Mouse (Mus musculus) limb, embryonic 10.5 days (tissue): ENCODE measurements around the gene Cep41. TPM values are rescaled to one million over a fixed set of nuclear protein-coding genes. Genes with fewer than 3 reads are reported as not detected.
A peak's percentile ranks its signal among the peaks of the same experiment; 100 is the strongest.

Experiments
- DNase-seq: peaks from one replicate; pipeline ENCODE4 v3.0.0-alpha.2; 2017; ENCODE audit warnings: low spot score
- H3K27ac ChIP-seq: fragments of 300-500 bp; sonication (generic); 2 replicates; pipeline ENCODE4 v1.5.1; 2016; ENCODE audit warnings: mild to moderate bottlenecking
- H3K27me3 ChIP-seq: fragments of 300-500 bp; sonication (generic); 2 replicates; pipeline ENCODE4 v1.6.1; 2016; ENCODE audit warnings: low read depth, mild to moderate bottlenecking; ENCODE audit not compliant: poor library complexity, severe bottlenecking
- H3K36me3 ChIP-seq: fragments of 300-500 bp; sonication (generic); 2 replicates; pipeline ENCODE4 v1.6.1; 2016; ENCODE audit warnings: mild to moderate bottlenecking, moderate library complexity
- H3K4me1 ChIP-seq: fragments of 300-500 bp; sonication (generic); 2 replicates; pipeline ENCODE4 v1.6.1; 2016
- H3K4me3 ChIP-seq: fragments of 300-500 bp; sonication (generic); 2 replicates; pipeline ENCODE4 v1.5.1; 2016; ENCODE audit warnings: mild to moderate bottlenecking, moderate library complexity
- H3K9me3 ChIP-seq: fragments of 300-500 bp; sonication (generic); replicated peaks from 2 replicates; pipeline ENCODE4 v1.6.1; 2016; ENCODE audit warnings: mild to moderate bottlenecking
- WGBS: fragments of 180-500 bp; shearing (Covaris S2); methylation state at CpG from one replicate; pipeline ENCODE4 v1.1.7; 2016; 5-methylcytosine and 5-hydroxymethylcytosine counted together
- polyA plus RNA-seq: library from polyadenylated mRNA; unstranded; fragments of >200 nt; fragmentation: Nextera tagmentation; extraction: Ambion mirVana; gene quantifications from 2 replicates; pipeline ENCODE4 v1.2.1, GENCODE M21; 2016

Gene Cep41
- polyA plus RNA-seq, 1 experiment from 2014 or later: 33.1 TPM

DNA sequence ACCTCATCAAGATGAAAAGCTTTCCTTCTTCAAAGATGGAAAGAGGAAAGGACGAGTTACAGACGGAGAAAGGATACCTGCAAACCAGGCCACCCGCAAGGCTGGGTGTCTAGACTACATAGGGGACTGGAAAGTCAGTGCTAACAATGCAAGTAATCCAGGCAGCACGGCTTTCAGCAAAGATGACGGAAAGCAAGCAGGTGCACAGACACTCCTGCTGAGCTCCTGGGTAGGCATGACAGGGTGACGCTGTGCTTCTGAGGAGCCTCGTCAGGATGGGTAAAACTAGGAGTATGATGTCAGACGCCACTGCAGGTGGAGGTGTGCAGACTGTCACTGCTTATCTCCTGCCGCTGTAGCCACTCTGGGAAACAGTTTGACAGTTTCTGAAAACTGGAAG is 16.0 kb downstream of the Cep41 start:
- Histone ChIP-seq H3K27ac (peak overlapping the region; percentile 71), H3K9me3 (no peaks in the 10 kb centered on the region), H3K27me3 (no peaks in the 10 kb centered on the region), H3K4me3 (no peak overlapping the region), H3K4me1 (peaks cover 84% of the 10 kb centered on the region), H3K36me3 (peaks cover 18% of the 10 kb centered on the region)
- 79% methylated on average over 9 of the region's 9 CpGs for WGBS
- DNase-seq: no peak

DNA sequence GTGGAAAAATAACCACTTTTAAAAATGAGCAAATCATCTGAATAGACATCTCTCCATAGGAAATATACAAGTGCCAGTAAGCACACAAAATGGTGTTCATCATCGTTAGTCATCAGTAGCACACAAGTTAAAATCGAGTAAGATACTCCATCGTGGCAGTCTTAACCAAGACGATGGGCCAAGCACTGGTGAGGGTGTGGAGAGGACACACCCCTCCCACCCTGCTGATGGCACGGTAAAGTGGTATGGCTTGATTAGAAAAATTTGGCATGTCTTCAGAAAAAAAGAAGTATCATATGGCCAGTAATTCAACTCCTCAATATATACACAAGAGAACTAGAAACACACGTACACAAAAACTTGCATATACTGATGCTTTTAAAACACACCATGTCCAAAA is 17.0 kb downstream of the Cep41 start:
- WGBS: 89% methylated on average over 6 of the region's 6 CpGs
- Histone ChIP-seq H3K27me3 (no peaks in the 10 kb centered on the region), H3K4me1 (peaks cover 85% of the 10 kb centered on the region), H3K36me3 (peaks cover 20% of the 10 kb centered on the region), H3K9me3 (no peaks in the 10 kb centered on the region), H3K4me3 (no peak overlapping the region), H3K27ac (peak overlapping the region; percentile 97; the same call in 1 of the 2 replicates)
- DNase-seq: no peak

DNA sequence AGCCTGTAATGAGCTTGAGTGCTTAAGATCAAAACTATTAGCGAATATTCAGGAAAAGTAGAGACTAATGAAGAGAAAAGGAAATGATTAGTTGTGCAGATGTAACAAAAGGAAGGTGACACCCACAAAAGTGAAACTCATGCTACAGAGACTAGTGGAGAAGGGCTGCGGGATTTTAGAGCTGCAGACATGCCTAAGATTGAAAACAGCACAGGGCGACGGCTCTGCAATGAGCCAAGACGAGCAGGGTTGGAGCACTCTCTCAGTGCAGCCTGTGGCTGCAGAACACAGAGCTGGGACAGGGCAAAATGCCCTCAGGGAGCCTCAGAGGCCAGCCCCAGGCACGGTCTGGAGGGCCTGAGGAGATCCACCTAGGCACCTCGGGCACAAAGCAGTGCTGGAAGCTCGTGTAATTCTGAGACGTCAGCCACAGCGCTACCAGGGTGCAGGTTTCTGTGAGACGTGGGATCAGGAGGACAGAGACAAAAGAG is 18.2 kb downstream of the Cep41 start:
- Histone ChIP-seq H3K27ac (peak overlapping the region; percentile 97), H3K4me1 (peaks cover 85% of the 10 kb centered on the region), H3K4me3 (no peak overlapping the region), H3K36me3 (peaks cover 20% of the 10 kb centered on the region), H3K9me3 (no peaks in the 10 kb centered on the region), H3K27me3 (no peaks in the 10 kb centered on the region)
- DNase-seq: peak; percentile 54
- 24% methylated on average over 11 of the region's 11 CpGs for WGBS

DNA sequence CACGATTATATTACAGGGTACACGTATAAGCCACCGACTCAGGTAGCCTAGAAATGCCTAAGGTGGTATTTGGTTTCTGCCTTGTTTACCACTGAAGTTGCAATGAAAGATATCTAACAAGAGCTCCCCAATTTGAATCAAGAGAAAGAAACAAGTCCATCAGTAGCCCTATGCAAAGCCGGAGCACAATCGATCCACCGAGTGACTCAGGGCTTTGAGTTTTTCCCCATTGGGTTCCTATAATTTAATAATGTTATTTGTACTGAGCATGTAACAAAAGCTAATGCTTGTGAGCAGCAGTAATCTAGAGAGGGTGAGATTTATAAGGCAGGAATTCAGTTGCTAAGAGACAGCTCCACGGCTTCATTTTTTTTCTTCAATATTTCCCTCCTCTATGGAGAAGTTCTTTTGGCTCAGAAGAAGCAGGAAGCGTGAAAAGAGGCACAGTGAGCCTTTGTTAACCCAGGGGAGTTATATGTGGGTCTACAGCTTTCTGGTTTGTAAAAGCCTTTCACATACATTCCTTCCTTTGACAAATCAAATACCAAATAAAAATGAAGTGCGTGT is 18.8 kb downstream of the Cep41 start:
- Histone ChIP-seq H3K4me3 (no peak overlapping the region), H3K27me3 (no peaks in the 10 kb centered on the region), H3K4me1 (peaks cover 85% of the 10 kb centered on the region), H3K9me3 (no peaks in the 10 kb centered on the region), H3K27ac (peak overlapping the region; percentile 97), H3K36me3 (peaks cover 19% of the 10 kb centered on the region)
- no peak for DNase-seq
- WGBS: 71% methylated on average over 9 of the region's 9 CpGs

DNA sequence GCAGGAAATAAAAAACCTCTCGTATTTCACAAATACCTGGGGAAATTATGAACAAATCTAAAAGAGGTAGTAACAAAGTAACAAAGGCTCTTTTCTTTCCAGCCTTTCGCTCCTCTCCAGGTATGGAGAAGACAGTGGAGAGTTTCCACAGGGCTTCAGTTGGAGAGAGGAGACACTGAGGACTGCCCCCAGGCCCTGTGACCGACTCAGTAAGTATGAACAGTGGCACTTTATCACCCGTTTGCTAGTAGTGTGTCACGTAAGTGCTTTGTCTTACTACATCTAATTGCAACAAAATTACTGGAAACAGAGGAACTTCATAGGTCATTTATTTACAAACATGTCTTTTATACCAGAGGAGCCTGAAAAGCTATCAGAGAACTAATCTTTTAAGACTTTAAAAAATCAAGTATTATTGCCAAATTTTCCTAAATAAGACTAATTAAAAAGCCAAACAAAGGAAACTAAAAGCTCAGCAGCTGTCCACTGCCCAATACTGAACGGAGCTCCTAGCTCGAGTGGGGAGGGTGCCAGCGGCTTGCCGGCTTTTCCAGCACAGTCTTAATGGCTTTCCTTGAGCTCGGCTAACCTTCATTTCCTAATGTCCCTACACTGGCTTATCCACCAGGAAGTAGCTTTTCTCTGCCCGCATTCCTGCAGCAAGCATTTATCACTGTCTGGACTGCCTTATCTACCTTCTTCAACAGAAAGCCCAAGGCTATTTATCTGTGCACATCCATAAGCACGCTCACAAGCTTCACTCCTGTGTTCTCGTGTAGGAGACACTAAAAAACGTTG is 19.6 kb downstream of the Cep41 start:
- DNase-seq: peak; percentile 50
- no peaks in the 10 kb centered on the region for H3K27me3 ChIP-seq
- peaks cover 85% of the 10 kb centered on the region for H3K4me1 ChIP-seq
- H3K36me3 ChIP-seq: peaks cover 15% of the 10 kb centered on the region
- H3K4me3 ChIP-seq: peak overlapping the region; percentile 20
- peak overlapping the region; percentile 97 for H3K27ac ChIP-seq
- H3K9me3 ChIP-seq: no peaks in the 10 kb centered on the region
- 26% methylated on average over 14 of the region's 14 CpGs for WGBS

DNA sequence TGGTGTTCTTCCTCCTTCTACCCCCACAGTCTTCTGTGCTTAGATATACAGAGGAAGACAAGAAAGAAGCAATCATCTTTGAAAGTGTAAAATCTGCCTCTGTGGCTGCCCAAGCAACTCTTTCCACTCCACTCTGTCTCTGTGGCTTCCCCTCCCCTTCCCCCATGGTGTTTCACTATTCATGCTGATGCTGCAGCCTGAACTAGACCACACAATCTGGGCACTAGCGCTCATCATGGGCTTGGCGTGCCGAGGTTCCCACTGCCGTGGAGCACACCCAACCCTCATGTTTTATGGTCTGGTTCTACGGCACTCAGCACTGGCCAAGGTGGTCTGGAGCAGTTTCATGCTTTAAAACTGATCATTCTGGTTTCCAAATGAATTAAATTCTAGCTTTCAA is 21.9 kb downstream of the Cep41 start:
- Histone ChIP-seq H3K4me3 (no peak overlapping the region), H3K27ac (peak overlapping the region; percentile 97), H3K4me1 (peaks cover 95% of the 10 kb centered on the region), H3K36me3 (peaks cover 8% of the 10 kb centered on the region; the same call in 1 of the 2 replicates), H3K9me3 (no peaks in the 10 kb centered on the region), H3K27me3 (no peaks in the 10 kb centered on the region)
- WGBS: 81% methylated on average over 5 of the region's 5 CpGs
- no peak for DNase-seq

DNA sequence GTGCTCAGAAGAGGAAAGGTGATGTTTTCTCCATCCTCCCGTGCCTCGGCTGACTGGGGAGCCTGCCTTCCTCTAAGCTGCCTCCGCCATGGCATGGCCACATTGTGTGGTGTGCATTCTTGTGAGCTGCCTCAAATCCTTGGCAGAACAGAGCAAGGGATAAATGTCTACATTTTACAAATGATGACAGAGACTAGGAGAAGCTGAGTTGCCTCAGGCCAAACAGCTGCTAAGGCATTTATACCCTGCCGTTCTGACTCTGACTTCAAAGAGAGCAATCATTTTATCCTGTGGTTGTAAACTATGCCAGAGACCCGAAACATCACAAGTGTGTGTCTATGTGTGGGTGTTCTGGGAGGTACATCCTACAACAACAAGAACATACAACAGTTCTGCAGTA is 26.0 kb downstream of the Cep41 start:
- H3K27ac ChIP-seq: peak overlapping the region; percentile 79
- H3K4me1 ChIP-seq: peaks cover 84% of the 10 kb centered on the region
- H3K27me3 ChIP-seq: no peaks in the 10 kb centered on the region
- no peak overlapping the region for H3K4me3 ChIP-seq
- no peak for DNase-seq
- no peaks in the 10 kb centered on the region for H3K9me3 ChIP-seq
- WGBS: 44% methylated on average over 5 of the region's 5 CpGs
- peaks cover 8% of the 10 kb centered on the region; the same call in 1 of the 2 replicates for H3K36me3 ChIP-seq

DNA sequence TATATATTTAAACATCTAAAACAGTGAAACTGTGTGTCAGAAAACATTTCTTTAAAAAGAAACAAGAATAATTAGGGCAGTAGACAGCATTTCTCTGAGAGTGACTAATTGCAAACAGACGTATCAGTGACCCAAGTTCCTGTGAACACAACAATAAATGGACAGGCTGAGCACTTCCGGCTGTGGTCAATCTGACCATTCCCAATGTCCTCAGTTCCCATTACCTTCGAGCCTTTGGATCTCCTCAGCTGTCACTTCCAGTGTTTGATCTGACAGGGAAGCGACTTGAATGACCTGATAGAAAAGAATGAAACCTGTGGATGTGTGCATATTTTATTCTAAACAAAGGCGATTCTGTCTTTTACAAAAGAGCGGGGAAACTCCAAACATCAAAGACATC is 27.5 kb downstream of the Cep41 start:
- DNase-seq: no peak
- 26% methylated on average over 6 of the region's 6 CpGs for WGBS
- Histone ChIP-seq H3K9me3 (no peaks in the 10 kb centered on the region), H3K36me3 (0 out of 2 replicates have a peak, but pooled peaks cover 4% of the 10 kb centered on the region), H3K27ac (peak overlapping the region; percentile 88), H3K4me3 (no peak overlapping the region), H3K27me3 (no peaks in the 10 kb centered on the region), H3K4me1 (peaks cover 81% of the 10 kb centered on the region)

DNA sequence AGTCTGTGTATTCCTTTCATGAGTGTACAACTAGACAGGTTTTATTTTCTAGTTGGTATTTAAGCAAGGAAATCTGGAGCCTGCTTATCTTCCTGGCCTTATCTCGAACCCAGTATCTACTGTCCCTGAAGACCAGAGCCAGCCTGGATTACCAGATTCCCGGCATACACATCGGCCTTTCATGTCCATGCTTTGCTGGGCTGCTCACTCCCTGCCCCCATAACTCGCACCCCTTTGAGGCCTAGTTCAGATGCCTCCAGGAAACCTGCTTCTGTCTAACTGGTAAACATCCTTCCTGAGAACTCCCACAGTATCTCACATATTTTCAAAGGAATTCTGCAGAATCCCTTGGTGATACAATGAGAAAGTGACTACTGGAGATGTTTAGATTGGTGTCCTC is 28.3 kb downstream of the Cep41 start:
- Histone ChIP-seq H3K9me3 (no peaks in the 10 kb centered on the region), H3K4me3 (no peak overlapping the region), H3K27ac (peak overlapping the region; percentile 88), H3K4me1 (peaks cover 81% of the 10 kb centered on the region), H3K27me3 (no peaks in the 10 kb centered on the region), H3K36me3 (peaks cover 9% of the 10 kb centered on the region)
- DNase-seq: no peak
- 44% methylated on average over 4 of the region's 4 CpGs for WGBS

DNA sequence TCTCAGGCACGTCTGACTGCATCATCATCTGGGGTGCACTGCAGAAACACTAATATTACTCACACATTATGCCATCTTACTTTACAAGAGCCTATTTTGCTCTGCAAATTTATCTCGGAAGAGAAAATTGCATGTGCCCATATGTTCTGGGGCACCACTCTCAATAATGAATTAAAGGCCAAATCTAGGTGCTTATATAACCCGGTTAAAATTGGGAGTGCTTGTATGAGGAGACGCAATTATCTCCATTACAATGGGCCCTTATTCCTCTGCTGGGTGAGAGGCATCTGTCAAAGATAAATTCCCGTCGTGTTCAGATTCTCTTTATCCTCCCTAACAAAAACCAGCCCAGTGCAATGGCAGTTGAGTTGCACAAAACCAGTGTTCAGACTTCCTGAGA is 28.8 kb downstream of the Cep41 start:
- Histone ChIP-seq H3K27me3 (no peaks in the 10 kb centered on the region), H3K36me3 (peaks cover 14% of the 10 kb centered on the region), H3K9me3 (no peaks in the 10 kb centered on the region), H3K4me1 (peaks cover 79% of the 10 kb centered on the region), H3K4me3 (no peak overlapping the region), H3K27ac (peak overlapping the region; percentile 88)
- 67% methylated on average over 6 of the region's 6 CpGs for WGBS
- no peak for DNase-seq

DNA sequence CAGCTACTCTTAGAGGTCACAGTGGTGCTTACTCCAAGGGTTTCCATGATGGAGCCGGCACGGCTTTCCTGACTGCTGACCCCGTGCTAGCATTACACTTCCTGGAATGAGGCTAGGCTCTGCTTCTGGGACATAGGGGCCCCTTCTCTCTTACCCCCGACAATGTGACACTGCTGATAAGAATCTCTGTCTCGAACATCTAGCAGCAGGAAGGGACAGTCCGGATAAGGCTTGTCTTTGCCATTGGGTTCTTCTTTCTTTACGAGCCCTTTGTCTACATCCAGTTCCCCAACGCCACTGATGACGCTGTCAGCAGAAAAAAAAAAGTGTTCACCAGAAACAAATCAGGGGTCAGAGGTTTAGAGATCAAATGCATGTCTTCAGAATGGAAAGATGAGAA is 34.9 kb downstream of the Cep41 start:
- peak overlapping the region; percentile 61; the same call in 1 of the 2 replicates for H3K27ac ChIP-seq
- H3K27me3 ChIP-seq: no peaks in the 10 kb centered on the region
- H3K9me3 ChIP-seq: no peaks in the 10 kb centered on the region
- peaks cover 65% of the 10 kb centered on the region for H3K4me1 ChIP-seq
- no peak overlapping the region for H3K4me3 ChIP-seq
- WGBS: 71% methylated on average over 9 of the region's 9 CpGs
- DNase-seq: no peak
- peaks cover 54% of the 10 kb centered on the region for H3K36me3 ChIP-seq

DNA sequence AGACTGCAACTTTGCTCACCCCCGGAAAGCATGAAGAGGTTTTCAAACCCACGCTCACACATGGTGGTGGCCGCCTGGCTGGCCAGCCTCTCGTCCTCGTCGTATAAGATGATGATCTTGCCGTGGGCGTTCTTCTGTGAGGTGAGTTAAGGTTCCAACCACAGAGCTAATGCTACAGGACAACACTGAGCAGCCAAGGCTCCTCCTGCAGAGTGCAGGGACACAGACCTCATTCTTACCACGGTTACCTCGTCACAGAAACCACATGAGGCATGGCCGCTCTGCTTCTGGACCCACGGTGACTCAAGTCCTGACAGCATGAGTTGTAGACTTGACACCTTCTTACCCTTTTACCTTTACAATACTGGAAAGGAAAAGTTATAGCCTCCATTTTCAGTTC is 36.3 kb downstream of the Cep41 start:
- Histone ChIP-seq H3K9me3 (no peaks in the 10 kb centered on the region), H3K4me3 (no peak overlapping the region), H3K36me3 (peaks cover 54% of the 10 kb centered on the region), H3K27ac (peak overlapping the region; percentile 89), H3K4me1 (peaks cover 76% of the 10 kb centered on the region), H3K27me3 (no peaks in the 10 kb centered on the region)
- 96% methylated on average over 12 of the region's 12 CpGs for WGBS
- DNase-seq: no peak

DNA sequence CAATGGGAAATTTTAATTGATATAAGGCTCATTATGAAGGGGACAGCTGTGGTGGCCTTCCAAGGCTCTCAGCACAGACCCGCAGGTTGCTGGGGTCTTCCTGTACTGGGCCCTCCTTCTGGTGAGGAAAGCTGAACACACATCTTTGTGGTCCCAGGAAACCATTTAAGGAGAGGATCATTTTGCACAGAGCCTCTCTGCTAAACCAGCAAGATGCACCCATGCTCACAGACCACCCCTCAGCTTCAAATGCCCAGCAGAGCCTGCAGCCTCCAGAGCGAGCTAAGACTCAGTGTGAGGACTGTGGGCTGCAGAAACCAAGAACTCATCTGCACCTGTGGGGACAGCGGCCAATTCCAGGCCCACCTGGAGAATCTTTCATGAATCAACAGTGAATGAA is 38.6 kb downstream of the Cep41 start:
- no peaks in the 10 kb centered on the region for H3K27me3 ChIP-seq
- WGBS: 83% methylated on average over 3 of the region's 3 CpGs
- peaks cover 62% of the 10 kb centered on the region for H3K4me1 ChIP-seq
- H3K36me3 ChIP-seq: peaks cover 46% of the 10 kb centered on the region
- H3K4me3 ChIP-seq: no peak overlapping the region
- H3K9me3 ChIP-seq: no peaks in the 10 kb centered on the region
- DNase-seq: no peak
- H3K27ac ChIP-seq: peak overlapping the region; percentile 89
